Mouse (Mus musculus) lung, postnatal 25 days (tissue): ENCODE results near the gene Irgc1.
"Not testable (repeated sequence)": the region's sequence is repeated elsewhere in the genome, so short reads cannot be mapped to it uniquely, and the experiment has no call there.

Experiments
- DNase-seq: peaks from one replicate; pipeline ENCODE4 v3.0.0; 2022; ENCODE audit warnings: low spot score

Irgc1 gene

DNA sequence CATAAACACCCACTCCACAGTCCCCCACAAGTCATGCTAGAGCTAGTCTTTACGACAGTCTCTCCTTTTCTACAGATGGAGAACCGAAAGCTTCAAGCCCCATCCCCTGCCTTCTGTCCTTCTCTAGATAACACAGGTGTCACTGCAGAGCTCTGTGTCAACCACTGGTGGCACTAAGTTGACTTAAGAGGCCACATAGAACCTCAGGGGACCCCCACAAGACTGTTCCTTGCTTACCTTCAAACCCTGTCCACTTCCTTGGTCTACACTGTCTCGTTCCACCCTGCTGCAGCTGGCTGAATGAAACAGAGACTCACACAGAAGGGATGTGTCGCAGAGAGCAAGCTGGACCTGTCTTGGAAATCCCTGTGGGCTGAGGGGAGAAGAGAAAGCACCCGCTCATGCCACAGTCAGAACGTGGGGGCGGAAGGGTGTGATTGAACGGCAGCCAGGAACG, at the start of gene Irgc1:
Irgc1 (minus strand) TSS at position 443 of the 457 bp plus-strand sequence.
- DNase-seq, result no peak

DNA sequence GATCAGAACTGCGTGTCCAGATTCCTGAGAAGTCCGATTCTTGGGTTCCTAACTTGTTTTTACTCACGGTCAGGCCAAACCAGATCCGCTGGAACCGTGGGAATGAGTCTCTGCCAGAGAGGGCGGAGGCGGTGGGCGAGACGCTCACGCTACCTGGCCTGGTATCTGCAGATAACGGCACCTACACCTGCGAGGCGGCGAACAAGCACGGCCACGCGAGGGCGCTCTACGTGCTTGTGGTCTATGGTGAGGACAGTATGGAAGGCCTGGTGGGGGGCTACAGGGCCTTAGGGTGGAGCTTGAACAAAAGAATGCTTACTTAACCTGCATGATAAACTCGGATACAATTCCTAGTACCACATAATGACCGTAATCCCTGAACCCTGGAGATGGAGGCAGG, 49.4 kb upstream of the Irgc1 start:
- peak; percentile 23 for DNase-seq

DNA sequence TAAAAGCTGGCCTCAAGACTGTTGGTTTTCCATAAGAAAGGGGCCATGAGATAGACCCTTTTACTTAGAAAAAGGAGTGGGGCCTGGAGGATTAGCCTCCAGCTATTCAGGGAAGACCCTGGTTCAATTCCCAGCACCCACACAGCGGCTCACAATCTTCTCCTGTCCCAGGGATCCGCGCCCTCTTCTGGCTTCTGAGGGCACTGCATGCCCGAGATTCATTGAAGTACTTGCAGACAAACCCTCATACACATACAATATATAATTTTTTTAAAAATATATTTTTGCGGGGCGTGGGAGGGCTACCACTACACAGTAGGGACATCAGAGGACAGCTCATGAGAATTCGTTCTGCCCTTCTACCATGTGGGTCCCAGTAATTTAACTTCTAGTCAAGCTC, 48.8 kb upstream of the Irgc1 start:
- no peak for DNase-seq

DNA sequence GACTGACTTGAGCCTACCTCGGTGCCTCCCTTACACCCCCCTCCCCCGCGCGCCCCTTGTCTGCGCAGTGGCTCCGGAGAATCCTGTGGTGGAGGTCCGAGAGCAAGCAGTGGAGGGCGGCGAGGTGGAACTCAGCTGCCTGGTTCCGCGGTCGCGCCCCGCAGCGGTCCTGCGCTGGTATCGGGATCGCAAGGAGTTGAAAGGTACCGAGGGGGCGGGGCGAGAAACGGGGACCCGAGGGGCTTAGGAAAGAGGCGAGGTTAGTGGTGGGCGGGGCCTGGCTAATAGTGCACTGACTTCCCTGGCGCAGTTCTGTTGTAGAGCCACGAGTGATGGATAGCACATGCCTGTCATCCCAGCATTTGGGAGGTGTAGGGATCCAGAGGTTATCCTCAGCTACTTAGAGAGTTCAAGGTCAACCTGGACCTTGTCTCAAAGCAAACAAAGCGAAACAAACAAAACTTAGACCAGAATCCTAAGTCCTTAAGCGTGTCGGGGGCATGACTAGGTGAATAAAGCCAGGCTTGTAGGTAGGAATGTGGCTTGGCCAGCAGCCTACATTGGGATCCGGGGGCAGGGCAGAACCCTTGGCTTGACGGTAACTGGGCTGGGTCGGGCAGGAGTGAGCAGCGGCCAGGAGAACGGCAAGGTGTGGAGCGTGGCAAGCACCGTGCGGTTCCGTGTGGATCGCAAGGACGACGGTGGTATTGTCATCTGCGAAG, 47.9 kb upstream of the Irgc1 start:
- no peak for DNase-seq

DNA sequence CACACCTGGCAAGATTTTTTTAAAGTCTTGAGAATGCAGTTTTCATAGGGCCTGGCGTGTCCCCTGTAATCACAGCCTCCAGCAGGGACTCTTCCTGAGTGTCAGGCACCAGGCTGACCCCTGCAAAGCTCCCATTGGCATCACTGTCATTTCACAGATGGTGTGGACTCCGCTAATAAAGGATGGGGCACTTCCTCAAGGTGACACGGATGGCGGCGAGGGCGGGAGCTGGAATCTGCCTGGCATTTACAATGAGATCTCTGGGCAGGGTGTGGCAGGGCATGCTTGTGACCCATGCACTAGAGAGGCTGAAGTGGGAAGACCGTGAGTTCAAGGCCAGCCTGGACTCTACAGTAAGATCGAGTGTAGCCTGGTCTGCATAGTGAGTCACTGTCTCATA, 36.2 kb upstream of the Irgc1 start:
- DNase-seq, result no peak

DNA sequence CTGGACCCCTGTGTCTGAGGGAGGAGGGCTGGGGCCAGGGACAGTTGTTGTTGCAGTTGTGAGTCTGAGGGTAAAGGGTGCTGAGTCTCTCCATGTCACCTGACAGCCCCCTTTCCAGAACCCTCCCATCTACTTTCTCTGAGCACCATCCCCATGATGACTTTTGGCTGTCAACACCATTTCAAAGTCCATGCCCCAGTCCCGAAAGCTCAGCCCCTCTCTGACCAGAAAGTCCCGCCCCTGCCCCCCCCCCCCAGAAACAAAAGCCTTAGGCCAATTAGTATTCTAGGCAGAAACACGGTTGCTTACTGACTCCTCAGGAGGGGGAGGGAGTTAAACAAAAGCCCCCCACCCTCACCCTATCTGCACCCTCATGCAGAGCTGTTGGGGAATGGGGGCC, 35.3 kb upstream of the Irgc1 start:
- no peak for DNase-seq

DNA sequence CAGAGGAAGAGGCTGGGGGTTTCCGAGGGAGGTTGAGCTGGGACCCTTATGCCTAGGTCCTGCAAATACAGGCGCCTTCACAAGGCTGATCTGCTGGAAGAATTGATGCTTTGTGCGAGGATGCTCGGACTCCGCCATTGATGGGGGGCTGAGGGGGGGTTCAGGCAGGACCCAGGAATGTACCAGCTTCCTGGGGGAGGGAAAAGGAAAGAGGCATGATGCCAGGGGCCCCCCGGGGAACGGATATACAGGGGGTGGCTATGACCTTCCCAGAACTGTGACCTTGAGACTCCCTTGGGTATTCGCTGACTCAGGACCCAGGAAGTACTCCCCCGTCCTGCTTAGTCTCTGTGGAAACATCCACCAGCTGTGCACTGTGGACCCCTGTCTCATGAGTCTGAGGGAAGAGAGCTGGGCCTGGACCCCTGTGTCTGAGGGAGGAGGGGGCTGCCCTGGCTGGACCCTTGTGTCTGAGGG, 34.6 kb upstream of the Irgc1 start:
- no peak for DNase-seq

DNA sequence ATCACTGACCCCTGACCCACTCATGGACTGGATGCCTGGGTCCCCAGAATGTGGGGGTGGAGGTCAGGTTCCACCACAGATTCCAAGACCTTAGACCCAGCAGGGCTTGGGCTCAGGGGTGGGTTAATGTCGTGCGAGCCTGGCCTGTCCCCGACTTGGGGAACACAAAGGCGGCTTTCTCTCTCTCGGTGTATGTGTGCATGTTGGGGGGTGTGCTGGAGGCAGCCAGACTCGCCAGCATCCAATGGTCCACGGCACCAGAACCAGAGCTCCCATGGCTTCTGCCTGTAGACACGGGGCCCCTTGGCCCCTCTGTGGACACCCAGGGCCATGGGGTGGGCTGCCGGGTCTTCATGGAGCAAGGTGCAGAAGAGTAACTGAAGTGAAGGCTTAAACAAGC, 33.4 kb upstream of the Irgc1 start:
- no peak for DNase-seq

DNA sequence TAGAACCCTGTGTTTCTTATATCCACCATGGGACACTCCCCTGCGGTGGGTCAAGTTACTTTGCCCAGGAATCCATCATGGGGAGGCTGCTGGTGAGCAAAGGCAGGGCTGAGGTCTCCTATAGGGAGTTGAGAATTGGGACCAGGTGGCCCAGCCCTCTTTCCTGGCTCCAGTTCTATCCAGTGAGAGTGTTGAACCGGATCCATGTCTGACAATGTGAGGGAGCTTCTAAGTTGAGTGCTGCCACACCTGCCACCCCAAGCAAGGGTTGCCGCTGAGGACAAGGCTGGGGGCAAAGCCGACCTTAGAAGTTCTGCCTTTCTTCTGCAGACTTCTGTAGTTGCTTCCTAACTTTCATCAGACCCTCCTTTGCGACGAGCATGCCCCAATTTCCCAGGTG, 31.2 kb upstream of the Irgc1 start:
- DNase-seq, result not testable (repeated sequence)

DNA sequence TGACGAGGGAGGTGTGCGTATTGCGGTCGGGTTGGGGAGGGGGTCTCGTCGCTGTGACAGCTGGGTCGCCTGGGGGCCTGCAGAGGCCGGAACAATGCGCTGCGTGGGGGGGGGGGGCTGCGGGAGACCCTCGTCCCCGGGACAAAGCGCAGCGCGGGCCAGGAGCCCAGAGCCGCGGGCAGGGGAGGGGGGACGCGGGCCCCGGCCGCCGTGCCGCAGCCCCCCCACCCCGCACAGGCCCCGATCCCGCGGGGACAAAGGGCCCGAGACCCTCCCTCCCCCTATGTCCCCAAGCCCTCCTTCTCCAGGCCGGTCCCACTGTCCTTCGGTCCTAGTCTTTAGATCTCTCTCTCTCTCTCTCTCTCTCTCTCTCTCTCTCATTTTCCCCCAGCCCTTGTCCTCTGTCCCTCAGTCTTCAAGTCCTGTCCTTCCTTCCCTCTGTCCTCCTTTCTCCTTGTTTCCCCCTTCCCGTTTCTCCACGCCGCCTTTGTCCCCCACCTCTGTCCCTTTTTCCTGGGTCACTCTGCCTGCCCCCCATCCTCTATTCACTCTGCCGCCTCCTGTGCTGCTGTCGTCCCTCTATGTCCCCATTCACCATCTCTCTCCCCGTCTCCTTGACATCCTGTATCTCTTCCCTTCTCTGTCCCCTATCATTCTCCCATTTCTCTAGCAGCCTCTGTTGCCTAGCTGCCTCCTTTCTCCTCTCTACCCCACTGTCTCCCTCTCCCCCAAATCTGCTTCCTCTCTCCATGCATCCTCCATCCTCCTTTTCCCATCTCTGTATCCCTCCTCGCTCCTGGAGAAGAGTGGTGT, 30.3 kb upstream of the Irgc1 start:
- DNase-seq, result no peak

DNA sequence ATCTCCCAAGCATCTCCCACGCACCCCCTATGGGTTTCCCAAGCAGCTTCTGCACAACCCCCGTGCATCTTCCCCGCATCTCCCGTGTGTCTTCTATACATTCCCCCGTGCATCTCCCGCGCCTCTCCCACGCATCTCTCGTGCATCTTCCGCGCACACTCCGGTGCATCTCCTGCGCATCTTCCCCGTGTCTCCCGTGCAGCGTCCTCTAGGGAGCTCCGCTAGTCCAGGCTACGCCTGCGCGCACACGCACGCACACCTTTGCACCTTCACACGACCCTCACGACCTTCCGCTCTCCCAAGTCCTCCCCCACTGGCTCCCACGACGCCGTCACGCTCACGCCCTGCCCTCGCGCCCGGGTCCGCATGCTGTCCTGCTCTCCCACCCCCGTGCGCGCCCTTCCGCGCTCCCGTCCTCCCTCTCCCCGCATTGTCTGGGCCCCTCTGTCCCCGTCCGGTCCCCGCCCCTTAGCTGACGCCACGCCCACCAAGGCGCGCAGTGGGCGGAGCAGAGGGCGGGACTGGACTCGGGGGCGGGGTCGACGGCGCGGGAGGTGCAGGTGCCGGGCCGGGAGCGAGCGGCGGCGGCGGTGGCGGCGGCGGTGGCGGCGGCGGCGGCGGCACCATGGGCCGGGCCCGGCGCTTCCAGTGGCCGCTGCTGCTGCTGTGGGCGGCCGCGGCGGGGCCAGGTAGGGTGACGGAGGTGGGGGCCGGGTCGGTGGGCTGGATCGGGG, 29.5 kb upstream of the Irgc1 start, which contains the start of gene Cadm4:
Cadm4 (plus strand) TSS at position 550 of the 734 bp plus-strand sequence.
- DNase-seq, result peak; percentile 69

DNA sequence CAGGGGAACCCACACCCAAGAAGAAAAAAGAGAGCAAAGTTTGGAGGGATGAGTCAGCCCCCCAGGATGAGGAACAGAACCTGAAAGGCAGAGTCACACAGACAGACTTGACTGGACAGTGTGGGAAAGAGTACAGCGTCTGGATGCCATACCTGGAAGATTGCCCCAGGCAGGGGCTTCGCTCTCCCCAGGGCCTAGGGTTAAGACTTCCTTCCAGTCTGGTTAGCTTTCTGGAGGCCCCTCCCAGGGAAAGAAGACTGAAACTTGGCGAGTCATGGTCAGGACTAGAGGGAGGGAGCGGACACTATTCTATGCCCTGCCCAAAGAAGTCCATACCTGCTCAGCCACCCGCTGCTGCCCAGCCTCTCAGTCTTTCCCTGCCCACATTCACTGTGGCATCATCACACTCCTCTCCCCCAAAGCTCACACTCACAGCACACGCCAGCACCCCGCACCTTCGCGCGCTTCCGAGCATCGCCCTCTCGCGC, 28.9 kb upstream of the Irgc1 start:
- no peak for DNase-seq

DNA sequence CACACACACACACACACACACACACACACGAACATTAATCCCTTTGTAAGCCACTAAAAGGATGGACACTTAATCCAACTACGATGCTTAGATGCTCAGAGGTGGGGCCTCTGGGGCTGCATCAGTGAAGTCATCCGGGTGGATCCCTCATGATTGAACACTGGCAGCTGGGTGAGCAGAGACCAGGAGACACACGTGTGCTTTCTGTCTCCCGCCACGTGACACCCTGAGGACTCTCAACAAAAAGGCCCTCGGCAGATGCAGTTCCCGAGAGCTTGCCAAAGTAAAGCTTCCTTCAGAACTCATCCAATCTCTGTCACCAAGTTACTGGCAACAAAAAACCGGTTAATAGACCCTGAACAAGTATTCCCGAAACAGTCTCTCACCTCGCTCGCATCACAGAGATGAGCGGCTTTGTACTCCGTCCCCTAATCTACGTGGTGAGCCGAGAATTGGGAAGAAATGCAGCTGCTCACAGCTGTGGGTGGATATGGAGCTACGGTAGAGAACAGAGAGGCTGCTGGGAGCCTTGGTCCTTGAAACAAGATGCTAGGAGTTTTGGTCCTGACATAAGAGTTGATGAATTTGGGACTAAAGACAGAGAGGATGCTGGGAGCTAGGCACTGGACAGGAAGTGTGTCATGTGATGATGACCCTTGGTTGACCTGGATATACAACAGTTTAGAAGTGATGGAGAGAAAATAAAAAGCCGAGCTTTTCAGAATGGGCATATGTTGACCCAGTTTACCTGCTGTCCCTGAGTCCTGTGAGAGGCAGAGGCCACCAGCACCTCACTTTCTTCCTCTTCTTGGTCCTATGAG, 28.2 kb upstream of the Irgc1 start:
- no peak for DNase-seq

DNA sequence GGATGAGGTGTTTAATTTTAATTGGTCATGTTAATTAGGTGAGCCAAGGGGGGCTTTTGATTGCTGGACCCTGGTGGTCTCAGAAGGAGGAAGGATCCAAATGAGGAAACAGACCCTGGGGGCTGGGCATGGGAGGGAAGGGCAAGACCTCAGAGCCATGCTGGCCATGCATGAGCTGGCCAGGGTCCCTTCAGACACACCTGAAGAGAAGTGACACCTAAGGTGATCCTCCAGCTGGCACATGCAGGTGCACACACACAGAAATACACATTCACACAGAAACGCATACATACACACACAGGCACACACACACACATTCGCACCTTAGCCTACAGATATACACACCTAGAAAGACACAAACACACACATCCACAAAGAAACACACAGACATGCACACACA, 27.6 kb upstream of the Irgc1 start:
- DNase-seq, result no peak

DNA sequence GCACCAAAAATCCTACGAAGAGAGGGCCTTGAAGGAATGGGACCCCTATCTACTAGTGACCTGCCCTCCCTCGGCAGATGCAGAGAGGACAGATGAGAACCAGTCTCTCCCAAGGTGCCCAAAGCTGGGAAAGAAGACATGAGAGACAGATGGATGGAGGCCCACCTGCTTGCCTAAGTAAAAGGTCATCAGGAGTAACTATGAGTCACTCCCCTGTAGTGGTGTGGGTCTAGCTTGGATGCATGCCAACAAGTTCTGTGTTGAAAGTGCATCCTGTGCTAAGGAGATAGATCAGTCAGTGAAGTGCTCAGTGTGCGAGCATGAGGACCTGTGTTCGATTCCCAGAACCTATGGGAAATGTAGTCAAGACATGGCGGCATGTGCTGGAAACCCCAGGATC, 26.8 kb upstream of the Irgc1 start:
- no peak for DNase-seq

DNA sequence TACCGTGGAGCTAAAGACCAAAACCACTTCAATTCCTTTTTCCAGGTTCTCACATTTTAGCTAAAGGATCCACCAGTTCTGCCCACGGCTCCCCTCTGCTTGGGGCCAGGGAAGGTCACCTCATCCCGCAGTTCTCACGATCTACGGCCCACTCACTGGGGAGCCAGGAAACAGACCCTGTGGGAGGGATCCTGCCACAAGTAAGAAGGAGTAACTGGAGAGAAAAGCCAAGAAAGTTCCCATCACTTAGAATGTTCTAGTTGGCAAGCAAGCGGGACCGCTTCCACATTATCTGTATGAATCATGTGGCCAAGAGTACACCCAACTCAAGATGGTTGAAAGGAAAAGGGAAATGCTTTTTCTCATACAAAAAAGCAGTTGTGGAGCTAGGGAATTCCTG, 24.8 kb upstream of the Irgc1 start:
- no peak for DNase-seq

DNA sequence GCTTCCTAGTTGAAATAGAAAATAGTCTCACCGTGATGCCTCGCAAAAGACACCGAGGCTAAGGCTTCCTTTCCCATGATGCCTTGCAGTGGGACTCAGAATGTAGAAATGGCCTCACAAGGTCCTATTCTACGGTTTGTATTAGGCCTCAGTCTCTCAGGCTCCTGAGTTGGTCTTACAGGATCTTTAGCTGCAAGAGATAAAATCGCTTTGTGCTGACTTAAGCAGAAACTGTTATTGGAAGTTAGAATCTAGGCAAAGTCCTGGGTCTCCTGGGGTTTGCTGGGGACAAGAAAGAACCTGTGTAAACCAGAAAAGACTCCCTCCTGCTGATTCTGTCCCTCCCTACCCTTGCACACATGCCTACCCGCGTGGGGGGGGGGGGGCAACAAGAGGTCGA, 24.2 kb upstream of the Irgc1 start:
- no peak for DNase-seq

DNA sequence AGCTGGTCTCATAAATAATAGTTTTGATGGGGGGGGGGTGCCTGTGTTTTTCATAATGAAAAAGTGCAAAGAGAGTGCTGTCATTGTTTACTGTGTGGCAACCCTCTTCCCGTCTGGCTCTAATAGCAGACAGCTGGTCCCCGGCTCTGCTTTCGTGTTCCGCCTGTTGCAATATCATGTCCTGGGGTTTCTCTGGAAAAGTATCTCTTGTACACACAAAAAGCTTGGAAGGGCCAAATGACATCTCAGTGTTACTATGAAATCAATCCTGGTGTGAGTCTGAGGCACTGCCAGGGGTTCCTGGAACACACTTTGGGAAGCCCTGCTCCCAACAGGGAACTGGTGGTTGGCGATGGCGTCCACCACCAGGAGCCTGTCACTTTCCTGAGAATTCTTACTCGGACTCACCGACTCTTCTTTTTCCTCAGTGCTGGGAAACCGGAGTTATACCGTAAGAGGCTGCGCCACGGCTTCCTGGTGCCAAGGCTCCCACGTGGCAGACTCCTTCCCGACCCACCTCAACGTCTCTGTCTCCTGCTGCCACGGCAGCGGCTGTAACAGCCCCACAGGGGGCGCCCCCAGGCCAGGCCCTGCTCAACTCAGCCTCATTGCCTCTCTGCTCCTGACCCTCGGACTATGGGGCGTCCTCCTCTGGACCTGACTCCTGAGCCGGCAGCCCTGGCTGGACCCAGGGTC, 22.9 kb upstream of the Irgc1 start:
- no peak for DNase-seq

DNA sequence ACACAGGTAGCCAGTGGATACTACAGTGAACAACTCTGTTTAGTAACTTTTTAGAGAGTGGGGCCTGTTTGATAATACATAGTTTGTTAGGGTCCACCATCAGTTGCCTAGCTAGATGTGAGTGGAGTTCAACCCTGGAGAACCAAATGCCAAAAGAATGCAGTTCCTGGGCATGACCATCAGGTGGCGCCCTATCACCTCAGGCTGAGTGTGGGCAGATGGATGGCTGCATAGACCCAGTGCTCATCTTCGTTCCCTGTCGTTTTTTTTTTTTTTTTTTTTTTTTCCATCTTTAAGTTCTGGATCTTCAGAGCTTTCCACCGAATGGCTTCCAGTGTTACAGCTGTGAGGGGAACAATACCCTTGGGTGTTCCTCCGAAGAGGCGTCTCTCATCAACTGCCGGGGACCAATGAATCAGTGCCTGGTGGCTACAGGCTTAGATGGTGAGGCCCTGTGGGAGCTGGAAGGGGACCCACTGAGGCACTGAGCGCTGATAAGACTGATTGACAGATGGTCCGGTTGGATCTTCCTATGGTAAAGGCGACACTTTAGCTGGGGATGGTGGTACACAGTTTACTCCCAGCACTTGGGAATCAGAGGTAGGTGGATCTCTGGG, 21.9 kb upstream of the Irgc1 start:
- peak; percentile 64 for DNase-seq

DNA sequence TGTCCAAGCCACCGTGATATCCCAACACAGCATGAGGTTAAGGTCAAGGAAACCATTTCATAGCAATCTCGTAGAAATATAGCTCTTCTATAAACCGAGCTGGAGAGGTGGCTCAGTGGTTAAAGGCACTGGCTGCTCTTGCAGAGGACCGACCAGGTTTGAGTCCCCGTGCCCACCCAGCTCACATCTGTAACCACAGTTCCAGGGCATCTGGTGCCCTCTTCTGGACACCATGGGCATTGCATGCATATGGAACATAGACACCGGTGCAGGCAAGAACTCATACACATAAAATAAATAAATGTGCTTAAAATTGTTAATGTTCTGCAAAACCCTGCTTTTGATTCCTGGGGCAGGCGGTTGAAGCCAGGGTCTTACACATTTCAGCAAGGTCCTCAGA, 20.8 kb upstream of the Irgc1 start:
- peak; percentile 24 for DNase-seq
